Mouse (Mus musculus): Measurements from ENCODE around the gene Pan2.
"Not testable (repeated sequence)": the region's sequence is repeated elsewhere in the genome, so short reads cannot be mapped to it uniquely, and the experiment has no call there.

Gene Pan2

DNA sequence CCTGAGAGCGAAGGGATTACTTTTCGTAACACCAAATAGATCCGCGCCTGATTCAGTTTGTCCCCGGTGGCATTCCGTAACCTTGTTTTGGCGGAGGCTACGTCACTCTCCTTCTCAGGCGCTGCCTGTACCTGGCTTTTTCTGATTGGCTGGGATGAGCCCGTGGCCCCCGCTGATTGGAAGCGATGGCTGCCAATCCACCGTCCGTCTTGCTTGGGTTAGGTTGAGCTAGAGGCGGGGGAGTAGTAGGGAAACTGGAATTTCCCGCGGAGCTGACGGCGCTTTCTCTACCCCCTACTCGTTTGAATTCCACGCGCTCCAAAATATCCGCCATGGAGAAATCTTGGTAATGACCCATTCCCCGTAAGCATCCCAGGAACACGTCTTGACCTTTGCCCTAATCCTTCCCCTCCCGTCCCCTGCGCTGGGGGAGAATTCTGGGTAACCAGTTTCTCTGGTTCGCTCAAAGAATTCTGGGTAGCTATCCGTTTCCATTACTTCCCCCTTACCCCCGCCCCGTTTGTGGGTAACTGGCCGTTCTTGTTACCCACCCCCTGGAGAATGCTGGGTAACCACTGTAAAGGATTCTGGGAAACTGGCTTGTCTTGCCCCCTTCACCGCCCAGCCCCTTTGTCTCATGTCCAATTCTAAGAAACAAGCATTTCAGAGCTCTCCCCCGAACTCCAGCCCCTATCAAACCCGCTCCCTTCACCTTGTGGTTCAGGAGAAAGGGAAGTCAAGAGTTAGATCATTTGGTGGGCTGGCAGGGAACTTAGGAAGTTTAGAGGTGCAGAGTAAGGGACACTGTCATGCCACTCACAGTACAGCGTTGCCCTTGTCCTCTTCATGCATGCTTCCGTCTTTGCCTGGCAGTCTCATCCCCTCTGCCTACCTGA is at the start of gene Pan2:
TSS of gene Pan2 (plus strand) at position 210 of the 896 bp plus-strand sequence.
- peak; percentile 100 for DNase-seq (ENCODE audit: low spot score in 2 of 2)

DNA sequence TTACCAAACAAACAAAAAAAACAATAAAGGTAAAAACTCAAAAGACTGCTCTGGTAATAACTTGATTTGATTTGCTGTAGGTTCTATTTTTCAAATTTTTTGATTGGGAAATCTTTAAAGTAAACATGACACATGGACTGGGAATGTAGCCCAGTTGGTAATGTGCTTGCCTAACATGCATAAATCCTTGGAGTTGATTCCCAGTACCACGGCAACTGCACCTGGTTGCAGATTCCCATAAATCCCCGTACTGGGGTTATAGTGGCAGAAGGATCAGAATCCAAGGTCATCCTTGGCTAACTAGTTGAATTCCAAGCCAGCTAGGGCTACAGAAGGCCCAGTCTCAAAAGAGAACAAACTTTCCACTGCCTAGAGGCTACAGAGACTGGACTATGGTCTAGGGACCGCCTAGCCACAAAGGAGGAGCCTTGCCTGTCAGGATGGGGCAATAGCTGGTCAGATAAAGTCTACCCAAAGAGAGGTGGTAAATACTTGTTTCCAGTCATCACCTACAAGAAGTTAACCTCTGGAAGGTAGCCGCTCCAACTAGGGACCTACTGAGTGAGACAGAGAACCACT is 49.4 kb upstream of the Pan2 start, which contains the start of gene Apon:
TSS of gene Apon (plus strand) at position 420 of the 579 bp plus-strand sequence.
- DNase-seq (ENCODE audit: low spot score in 2 of 2): no peak

DNA sequence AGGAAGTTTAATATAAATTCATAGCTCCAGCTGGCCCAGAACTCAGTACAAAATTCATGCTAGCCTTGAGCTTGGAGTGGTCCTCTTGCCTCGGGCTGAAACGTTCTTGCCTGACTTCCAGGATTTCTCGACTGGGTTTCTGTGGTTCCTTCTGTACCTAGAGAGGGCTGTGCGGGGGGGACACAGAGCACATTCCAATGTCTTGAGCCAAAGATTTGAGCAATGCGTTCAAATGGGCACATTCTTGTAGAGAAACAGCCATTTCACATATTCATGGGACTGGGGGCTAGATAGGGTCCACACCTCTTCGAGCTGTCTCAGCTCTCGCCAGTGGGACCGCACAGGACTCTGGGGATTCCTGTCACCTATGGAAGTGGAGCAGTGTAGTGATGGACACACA is 47.2 kb upstream of the Pan2 start:
- DNase-seq (ENCODE audit: low spot score in 2 of 2): no peak

DNA sequence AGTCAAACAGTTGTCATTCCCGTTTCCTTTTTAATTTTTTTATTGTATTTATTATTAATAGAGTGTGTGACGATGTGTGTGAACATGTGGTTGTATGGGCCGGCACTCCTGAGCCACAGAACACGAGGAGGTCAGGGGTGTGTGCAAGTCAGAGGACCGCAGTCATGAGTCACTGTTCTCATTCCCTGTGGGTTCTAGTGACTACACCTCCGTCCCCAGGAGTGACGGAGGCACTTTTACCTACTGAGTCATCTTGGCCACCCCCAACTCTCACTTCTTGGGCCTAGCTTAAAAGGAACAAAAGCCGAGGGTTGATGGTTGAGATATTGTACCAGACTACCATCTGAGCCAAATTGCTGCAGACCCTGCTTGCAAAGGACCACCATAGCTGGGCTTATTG is 46.8 kb upstream of the Pan2 start:
- DNase-seq (ENCODE audit: low spot score in 2 of 2): no peak

DNA sequence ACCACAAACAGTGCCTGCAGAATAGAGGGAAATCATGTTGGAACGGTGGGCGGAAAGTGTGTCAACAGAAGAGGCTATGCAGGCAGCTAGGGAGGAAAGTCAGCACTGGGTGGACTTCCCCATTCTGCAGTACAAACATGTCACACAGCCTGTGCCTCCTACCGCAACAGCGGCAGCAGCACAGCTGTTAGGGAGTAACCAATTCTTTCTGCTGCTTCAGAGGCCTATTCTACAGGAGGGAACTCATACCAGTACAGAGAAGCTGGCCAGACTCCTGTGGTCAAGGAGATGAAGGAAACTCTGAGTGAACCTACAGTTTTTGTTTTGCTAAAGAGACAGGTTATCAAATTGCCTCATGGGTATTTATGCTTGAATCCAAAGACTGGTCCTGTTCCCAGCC is 44.2 kb upstream of the Pan2 start:
- DNase-seq (ENCODE audit: low spot score in 2 of 2): peak in 1 of 2 experiments; percentile 24

DNA sequence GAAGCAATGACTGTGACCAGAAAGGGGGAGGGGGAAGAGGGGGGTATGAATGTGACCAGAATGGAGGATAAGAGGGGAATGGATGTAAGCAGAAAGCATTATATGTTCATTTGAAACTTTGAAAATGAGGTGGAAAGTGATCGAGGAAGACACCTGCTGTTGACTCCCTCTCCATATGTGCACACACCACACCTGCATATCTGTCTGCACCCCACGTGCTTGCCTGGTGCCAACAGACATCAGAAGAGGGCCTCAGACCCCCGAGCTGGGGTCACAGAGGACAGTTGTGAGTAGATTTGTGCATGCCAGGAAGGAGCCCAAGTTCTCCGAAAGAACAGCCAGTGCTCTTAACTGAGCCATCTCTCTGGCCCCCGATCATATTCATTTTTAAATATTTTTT is 43.2 kb upstream of the Pan2 start:
- no peak for DNase-seq (ENCODE audit: low spot score in 2 of 2)

DNA sequence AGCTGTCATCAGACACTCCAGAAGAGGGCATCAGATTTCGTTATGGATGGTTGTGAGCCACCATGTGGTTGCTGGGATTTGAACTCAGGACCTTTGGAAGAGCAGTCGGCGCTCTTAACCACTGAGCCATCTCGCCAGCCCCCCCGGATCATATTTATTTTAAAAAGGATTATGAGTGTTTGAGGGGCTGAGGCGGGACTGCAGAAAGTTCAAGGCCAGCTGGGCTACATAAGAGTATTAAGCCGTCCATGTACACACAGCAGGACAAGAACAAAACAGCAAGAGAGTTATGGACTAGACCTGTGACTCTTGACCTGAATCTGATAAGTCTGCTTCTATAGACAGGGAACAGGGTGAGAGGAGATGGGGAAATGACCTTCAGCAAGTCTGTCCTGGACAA is 42.8 kb upstream of the Pan2 start:
- not testable (repeated sequence) for DNase-seq (ENCODE audit: low spot score in 2 of 2)

DNA sequence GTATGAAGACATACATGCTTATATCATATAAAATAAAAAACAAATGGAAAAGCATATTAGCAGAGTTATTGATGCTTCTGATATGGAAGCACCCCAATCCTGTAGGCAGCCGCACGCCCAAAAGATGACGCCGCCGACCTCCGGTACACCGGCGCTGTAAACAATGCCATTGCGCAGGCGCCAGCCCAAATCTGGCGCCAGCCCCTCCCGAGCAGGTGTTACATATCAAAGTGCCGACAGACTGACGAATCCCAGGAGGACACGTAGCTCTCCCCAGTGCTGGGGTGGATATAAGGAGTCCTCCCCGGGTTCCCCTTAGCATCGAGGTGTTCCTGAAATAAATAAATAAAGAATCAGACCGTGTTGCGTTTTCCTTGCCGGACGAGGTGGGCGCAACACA is 40.8 kb upstream of the Pan2 start:
- no peak for DNase-seq (ENCODE audit: low spot score in 2 of 2)

DNA sequence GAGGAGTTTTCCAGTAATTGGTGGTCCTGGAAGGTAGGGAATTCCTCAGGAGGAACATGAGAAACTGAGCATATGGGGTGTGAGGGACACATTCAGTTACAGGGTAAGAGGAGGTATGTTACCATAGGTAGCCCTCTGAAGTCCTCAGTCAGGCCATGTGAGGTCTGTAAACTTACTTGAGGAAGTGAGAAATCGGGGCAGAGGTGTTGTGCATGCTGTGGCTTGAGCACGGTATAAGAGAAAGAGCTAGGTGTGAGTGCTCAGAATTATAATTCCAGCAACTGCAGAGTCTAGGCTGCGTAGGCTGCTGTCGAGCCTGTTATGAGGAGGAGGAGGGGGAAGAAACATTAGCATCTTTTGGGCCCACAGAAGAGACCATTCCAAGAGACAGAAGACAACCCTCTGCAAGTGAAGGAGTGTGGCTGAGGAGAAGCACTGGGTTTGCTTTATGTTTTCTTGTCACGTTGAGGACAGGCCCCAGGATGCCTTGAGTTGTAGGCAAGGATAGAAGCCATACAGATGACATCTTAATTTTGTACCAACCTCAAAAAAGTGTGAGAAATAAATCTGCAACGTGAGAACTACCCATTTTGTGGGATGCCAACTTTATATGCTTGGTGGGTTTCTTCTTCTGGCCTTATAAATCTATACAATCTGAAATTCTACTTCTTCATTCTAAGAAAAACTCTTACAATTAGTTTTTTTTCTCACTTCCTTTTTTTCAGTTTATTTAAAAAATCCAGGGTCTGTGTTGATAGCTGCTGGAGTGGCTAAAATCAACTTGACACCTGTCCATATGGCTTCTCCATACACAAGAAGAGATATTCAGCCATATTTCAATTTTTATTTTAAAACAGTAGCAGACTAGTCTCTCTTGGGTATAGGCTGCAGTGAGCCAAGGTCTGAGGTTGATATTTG is 39.5 kb upstream of the Pan2 start:
- peak in 1 of 2 experiments; percentile 20 for DNase-seq (ENCODE audit: low spot score in 2 of 2)

DNA sequence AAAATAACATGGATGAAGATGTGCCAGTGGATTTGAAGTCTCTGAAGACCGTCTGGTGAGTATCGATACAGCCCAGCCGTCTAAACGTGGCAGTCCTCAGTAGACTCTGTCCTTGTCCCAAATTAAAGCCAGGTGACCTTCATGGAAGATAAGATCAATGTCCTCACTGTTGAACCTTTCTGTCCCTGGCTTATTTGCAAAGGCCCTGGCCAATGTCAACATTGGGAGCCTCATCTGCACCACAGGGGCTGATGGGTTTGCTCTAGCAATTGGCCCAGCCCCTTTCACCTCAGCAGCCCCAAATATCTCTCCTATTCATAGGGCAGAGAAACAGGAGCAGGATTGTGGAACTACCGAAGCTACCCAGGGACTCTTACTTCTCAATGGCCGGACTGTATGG is 34.8 kb upstream of the Pan2 start, which contains the start of gene Apof:
TSS of gene Apof (plus strand) at position 301 of the 400 bp plus-strand sequence.
- no peak for DNase-seq (ENCODE audit: low spot score in 2 of 2)

DNA sequence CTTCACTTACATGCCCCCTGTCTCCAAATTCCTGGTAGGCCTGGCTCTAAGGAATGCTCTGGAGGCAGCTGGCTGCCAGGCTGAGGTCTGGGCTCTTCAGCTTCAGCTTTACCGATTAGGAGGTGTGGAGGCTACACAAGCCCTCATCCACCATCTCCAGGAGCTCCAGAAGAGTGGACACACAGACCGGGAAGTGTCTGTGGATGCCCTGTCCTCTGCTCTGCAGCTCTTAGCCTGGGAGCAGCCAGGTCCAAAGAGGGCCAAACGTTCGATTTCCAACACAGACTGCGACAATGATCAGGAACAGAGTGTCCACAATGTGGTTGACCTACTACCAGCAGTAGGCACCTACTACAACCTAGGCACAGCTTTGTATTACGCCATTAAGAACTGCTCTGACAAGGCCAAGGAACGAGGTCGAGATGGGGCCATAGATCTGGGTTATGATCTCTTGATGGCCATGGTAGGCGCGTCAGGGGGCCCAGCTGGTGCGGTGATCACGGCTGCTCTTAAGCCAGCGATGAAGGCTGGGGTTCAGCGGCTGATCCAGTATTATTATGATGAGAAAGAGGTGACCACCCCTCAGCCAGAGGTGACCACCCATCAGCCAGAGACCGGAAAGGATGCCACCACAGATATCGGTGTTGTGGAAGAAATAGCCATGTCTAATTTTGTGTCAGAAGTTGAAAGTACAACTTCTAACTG is 33.8 kb upstream of the Pan2 start:
- DNase-seq (ENCODE audit: low spot score in 2 of 2): no peak

DNA sequence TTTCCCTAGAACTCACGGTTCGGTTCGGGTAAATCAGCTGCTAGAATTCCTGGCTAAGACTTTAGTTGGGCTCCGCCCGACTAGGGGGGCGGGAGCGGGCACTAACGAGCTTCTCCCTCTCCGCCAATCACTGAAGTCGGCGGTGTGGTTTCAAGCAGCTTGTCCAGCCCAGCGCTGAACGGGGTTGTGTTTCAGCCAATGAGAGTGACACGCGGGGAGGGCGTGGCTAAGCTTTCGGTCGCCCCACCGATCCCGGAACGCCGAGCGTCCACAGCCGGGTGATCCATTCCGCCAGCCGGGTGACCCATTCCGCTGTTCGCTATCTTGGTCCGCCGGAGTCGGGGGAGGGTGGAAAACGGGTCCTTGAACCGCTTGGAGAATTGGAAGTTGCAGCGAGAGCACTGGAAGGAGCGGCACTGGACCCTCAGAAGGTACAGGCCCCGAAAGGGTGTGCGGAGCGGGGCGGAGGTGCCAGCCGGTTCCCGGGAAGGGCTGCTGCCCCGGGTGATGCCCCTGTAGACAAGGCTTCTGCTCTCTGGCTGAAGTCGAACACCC is 32.8 kb upstream of the Pan2 start, which contains the start of gene Stat2:
TSS of gene Stat2 (plus strand) at position 273 of the 555 bp plus-strand sequence.
- peak; percentile 90 to 92 for DNase-seq (ENCODE audit: low spot score in 2 of 2)

DNA sequence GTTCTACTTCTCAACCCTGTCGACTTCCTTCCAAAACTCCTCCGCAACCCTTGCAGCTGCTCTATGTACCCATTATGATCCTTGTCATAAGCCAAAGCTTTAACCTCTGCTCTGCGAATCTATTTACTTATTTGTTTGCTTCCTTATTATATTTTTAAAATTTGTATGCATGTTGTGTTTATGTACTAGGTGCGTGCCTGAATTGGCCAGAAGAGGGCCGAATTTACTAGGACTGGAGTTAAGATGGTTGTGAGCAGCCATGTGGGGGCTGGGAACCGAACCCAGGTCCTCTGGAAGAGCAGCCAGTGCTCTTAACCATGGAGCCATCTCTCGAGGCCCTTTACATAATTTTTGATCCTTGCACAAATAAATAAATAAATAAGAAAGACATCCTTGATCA is 32.3 kb upstream of the Pan2 start:
- no peak for DNase-seq (ENCODE audit: low spot score in 2 of 2)

DNA sequence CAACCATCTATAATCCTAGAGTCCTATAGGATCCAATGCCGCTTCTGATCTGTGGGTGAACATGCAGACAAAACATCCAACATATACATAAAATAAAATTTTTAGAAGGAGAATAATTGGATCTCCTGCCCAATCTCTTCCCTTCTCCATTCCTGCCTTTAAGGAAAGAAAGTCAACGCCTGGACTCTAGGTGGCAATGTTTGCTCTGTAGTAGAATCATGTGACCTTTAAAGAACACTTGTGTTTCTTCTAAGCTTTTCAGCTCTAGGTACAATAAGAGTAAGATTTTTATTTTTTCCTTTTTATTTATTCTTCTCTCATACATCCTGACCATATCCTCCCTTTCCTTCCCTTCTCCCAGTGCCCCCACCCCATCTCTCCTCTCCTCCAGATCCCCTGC is 31.3 kb upstream of the Pan2 start:
- no peak for DNase-seq (ENCODE audit: low spot score in 2 of 2)

DNA sequence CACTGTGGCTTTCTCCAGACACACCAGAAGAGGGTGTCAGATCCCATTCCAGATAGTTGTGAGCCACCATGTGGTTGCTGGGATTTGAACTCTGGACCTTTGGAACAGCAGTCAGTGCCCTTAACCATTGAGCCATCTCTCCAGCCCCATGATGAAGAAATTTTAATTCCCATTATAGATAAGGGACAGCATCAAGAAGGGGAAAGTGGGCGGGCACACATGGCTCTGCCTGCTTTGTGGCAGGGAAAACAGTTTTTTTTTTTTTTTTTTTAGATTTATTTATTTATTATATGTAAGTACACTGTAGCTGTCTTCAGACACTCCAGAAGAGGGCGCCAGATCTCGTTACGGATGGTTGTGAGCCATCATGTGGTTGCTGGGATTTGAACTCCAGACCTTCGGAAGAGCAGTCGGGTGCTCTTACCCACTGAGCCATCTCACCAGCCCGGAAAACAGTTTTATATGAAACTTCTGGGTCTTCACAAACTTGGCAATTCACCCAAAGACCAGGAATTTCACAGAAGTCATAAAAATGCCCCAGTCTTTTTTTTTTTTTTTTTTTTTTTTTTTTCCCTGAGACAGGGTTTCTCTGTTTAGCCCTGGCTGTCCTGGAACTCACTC is 30.2 kb upstream of the Pan2 start:
- not testable (repeated sequence) for DNase-seq (ENCODE audit: low spot score in 2 of 2)

DNA sequence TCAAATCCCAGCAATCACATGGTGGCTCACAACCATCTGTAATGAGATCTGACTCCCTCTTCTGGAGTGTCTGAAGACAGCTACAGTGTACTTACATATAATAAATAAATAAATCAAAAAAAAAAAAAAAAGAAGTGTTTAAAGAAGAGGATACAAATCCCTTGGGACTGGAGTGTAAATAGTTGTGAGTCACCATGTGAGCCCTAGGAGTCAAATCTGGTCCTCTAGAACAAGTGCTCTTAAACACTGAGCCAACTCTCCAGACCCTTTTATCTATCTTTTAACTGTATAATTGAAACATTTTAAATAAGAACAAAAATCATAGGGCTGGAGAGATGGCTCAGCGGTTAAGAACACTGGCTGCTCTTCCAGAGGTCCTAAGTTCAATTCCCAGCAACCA is 27.8 kb upstream of the Pan2 start:
- not testable (repeated sequence) for DNase-seq (ENCODE audit: low spot score in 2 of 2)

DNA sequence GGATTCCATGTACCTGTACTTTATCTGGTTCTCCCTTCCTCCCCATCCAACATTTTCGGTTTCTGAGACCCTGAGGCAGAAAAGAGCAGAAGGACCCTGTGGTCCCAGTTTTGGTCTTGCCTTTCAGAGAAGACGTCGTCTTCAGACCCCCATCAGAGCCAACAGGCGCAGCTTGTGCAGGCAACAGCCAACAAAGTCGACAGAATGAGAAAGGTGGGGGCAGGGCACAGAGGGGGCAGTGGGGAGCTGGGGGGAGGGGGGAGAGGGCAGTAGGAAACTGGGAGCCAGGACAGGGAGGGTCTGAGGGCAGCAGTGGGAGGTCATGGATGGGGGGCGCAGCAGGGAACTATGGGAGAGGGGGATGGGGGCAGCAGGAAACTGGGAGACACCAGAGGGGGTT is 25.0 kb upstream of the Pan2 start:
- no peak for DNase-seq (ENCODE audit: low spot score in 2 of 2)

DNA sequence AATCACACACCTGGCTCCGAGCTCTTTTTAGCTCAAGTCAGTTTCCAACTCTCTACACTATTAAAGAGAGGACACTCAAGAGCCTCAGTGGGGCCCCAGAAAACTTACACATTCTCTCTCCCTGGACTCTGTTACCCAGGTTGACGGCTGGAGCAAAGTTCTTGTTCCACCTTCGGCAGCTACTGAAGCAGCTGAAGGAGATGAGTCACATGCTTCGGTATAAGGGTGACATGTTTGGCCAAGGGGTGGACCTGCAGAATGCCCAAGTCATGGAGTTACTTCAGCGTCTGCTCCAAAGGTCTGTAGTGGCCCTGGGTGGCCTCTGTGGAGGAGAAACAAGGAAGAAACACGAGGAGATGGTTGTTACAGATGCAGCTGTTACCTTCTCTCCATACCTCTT is 22.2 kb upstream of the Pan2 start:
- no peak for DNase-seq (ENCODE audit: low spot score in 2 of 2)

DNA sequence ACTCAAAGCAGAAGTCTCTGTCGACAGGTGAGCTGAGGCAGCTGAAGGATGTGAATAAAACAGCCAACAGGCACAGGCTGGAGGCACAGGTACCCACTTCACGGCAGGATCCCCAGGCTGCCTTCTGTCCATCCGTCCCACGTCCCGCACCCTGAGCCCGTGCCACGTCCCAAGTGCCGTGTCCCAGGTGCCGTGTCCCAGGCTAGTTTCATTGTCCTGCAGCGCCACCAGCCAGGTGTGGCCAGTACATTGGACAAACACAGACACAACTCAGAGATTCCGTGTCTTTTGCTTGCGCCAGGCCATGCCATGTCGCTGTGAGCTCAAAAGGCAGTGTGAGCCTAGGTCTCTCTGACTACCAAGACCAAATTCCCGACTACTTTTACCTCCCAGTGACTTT is 21.5 kb upstream of the Pan2 start:
- DNase-seq (ENCODE audit: low spot score in 2 of 2): no peak

DNA sequence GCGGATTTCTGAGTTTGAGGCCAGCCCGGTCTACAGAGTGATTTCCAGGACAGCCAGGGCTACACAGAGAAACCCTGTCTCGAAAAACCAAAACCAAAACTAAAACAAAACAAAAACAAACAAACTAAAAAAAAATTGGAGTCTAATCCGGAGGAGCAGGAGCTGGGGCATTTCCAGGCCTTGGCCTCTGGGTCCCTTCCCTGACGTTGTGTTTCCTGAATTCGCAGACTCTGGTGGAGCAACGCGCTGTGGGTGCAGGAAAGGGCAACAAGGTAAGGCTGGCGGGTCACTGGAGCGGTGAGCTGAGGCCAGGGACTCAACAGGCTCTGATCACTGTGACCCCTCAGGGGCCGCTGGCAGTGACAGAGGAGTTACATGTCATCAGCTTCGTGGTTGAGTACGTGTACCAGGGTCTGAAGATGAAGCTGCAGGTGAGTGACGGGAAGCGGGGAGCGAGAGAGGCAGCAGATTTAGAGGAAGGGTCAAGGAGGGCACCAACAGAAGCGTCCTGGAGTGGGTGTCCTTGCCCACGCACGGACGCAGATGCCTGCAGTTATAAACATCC is 20.2 kb upstream of the Pan2 start:
- DNase-seq (ENCODE audit: low spot score in 2 of 2): no peak

Data from natural killer cell, adult 2 months (primary cell).